Mouse (Mus musculus): ENCODE data around the gene Ttc12. TPM values are rescaled to one million over a fixed set of nuclear protein-coding genes. Genes with fewer than 3 reads are reported as not detected.

Ttc12 gene
- polyA plus RNA-seq, 1 experiment from 2014 or later, result 0.16 TPM

- no peaks in the 10 kb centered on the region for H3K9me3 ChIP-seq (replicated peaks)
- H3K27me3 ChIP-seq, result no peaks in the 10 kb centered on the region
- no peaks in the 10 kb centered on the region for H3K4me1 ChIP-seq (replicated peaks)
- DNase-seq (no peak), ATAC-seq (ENCODE audit: low read depth) (no peak)
- H3K9ac ChIP-seq, result no peak overlapping the region
- H3K27ac ChIP-seq, result no peak overlapping the region
- no peak overlapping the region for H3K4me3 ChIP-seq (replicated peaks)
- no peaks in the 10 kb centered on the region for H3K36me3 ChIP-seq
- 39% methylated on average over 3 of the region's 3 CpGs for WGBS (ENCODE audit: insufficient replicate concordance)
- no peak overlapping the region for H3K4me2 ChIP-seq
Measured at GRCm38 (mm10) chr9:49450491-49450890, 35.5 kb downstream of the Ttc12 start.

- no peak overlapping the region for H3K9ac ChIP-seq
- ATAC-seq (ENCODE audit: low read depth), result no peak
- 52% methylated on average over 3 of the region's 3 CpGs for WGBS (ENCODE audit: insufficient replicate concordance)
Measured at GRCm38 (mm10) chr9:49442621-49443020, 43.4 kb downstream of the Ttc12 start.

GRCm38 (mm10) chr9:49427478-49427877 is 58.5 kb downstream of the Ttc12 start:
- ATAC-seq (ENCODE audit: low read depth) (no peak), DNase-seq (no peak)
- no peaks in the 10 kb centered on the region for H3K27me3 ChIP-seq
- H3K9ac ChIP-seq, result no peak overlapping the region
- no peak overlapping the region for H3K4me2 ChIP-seq
- H3K4me1 ChIP-seq (replicated peaks), result no peaks in the 10 kb centered on the region
- H3K36me3 ChIP-seq, result no peaks in the 10 kb centered on the region
- H3K4me3 ChIP-seq (replicated peaks), result no peak overlapping the region
- no peaks in the 10 kb centered on the region for H3K9me3 ChIP-seq (replicated peaks)
- no peak overlapping the region for H3K27ac ChIP-seq
- 41% methylated on average over 5 of the region's 5 CpGs for WGBS (ENCODE audit: insufficient replicate concordance)

More at GRCm38 (mm10) chr9:49442621-49443020, 43.4 kb downstream of the Ttc12 start:
- H3K4me1 ChIP-seq (replicated peaks), result no peaks in the 10 kb centered on the region
- no peaks in the 10 kb centered on the region for H3K9me3 ChIP-seq (replicated peaks)
- no peak overlapping the region for H3K27ac ChIP-seq
- no peak overlapping the region for H3K4me2 ChIP-seq
- H3K27me3 ChIP-seq, result no peaks in the 10 kb centered on the region
- no peak for DNase-seq
- no peaks in the 10 kb centered on the region for H3K36me3 ChIP-seq
- no peak overlapping the region for H3K4me3 ChIP-seq (replicated peaks)

GRCm38 (mm10) chr9:49426921-49427320 is 59.1 kb downstream of the Ttc12 start, which contains the start of gene Ankk1:
Gene Ankk1 (minus strand): TSS chr9:49427021.
- Histone ChIP-seq H3K9ac (no peak within 1 kb of the TSS), H3K36me3 (no peaks in the 10 kb centered on the region), H3K27ac (no peak within 1 kb of the TSS), H3K9me3 (replicated peaks) (no peaks in the 10 kb centered on the region), H3K4me1 (replicated peaks) (no peaks in the 10 kb centered on the region), H3K4me2 (no peak within 1 kb of the TSS), H3K27me3 (no peaks in the 10 kb centered on the region), H3K4me3 (replicated peaks) (no peak within 1 kb of the TSS)
- WGBS (ENCODE audit: insufficient replicate concordance), result 48% methylated on average over 7 of the region's 7 CpGs
- ATAC-seq (ENCODE audit: low read depth) (no peak), DNase-seq (no peak)

GRCm38 (mm10) chr9:49425585-49425984 is 60.4 kb downstream of the Ttc12 start:
- Histone ChIP-seq H3K9ac (no peak overlapping the region), H3K27ac (no peak overlapping the region), H3K4me3 (replicated peaks) (no peak overlapping the region), H3K4me1 (replicated peaks) (no peaks in the 10 kb centered on the region), H3K9me3 (replicated peaks) (no peaks in the 10 kb centered on the region), H3K36me3 (no peaks in the 10 kb centered on the region), H3K27me3 (no peaks in the 10 kb centered on the region), H3K4me2 (no peak overlapping the region)
- DNase-seq (no peak), ATAC-seq (ENCODE audit: low read depth) (no peak)
- 75% methylated on average over 1 of the region's 1 CpGs for WGBS (ENCODE audit: insufficient replicate concordance)

GRCm38 (mm10) chr9:49423866-49424265 is 62.2 kb downstream of the Ttc12 start:
- ATAC-seq (ENCODE audit: low read depth) (no peak), DNase-seq (no peak)
- Histone ChIP-seq H3K9me3 (replicated peaks) (no peaks in the 10 kb centered on the region), H3K9ac (no peak overlapping the region), H3K4me2 (no peak overlapping the region), H3K27ac (no peak overlapping the region), H3K4me3 (replicated peaks) (no peak overlapping the region), H3K27me3 (no peaks in the 10 kb centered on the region), H3K36me3 (no peaks in the 10 kb centered on the region), H3K4me1 (replicated peaks) (no peaks in the 10 kb centered on the region)
- 71% methylated on average over 5 of the region's 5 CpGs for WGBS (ENCODE audit: insufficient replicate concordance)

GRCm38 (mm10) chr9:49410621-49411020 is 75.4 kb downstream of the Ttc12 start:
- no peak overlapping the region for H3K4me3 ChIP-seq (replicated peaks)
- H3K9me3 ChIP-seq (replicated peaks), result no peaks in the 10 kb centered on the region
- H3K27ac ChIP-seq, result no peak overlapping the region
- WGBS (ENCODE audit: insufficient replicate concordance), result 54% methylated on average over 5 of the region's 5 CpGs
- no peak for DNase-seq
- H3K4me2 ChIP-seq, result no peak overlapping the region
- no peaks in the 10 kb centered on the region for H3K36me3 ChIP-seq
- no peak for ATAC-seq (ENCODE audit: low read depth)
- no peaks in the 10 kb centered on the region for H3K27me3 ChIP-seq
- H3K9ac ChIP-seq, result no peak overlapping the region
- H3K4me1 ChIP-seq (replicated peaks), result no peaks in the 10 kb centered on the region

GRCm38 (mm10) chr9:49407028-49407427 is 79.0 kb downstream of the Ttc12 start:
- WGBS (ENCODE audit: insufficient replicate concordance), result 75% methylated on average over 5 of the region's 5 CpGs
- H3K4me1 ChIP-seq (replicated peaks), result no peaks in the 10 kb centered on the region
- no peak overlapping the region for H3K4me3 ChIP-seq (replicated peaks)
- ATAC-seq (ENCODE audit: low read depth) (no peak), DNase-seq (no peak)
- H3K27me3 ChIP-seq, result no peaks in the 10 kb centered on the region
- no peak overlapping the region for H3K4me2 ChIP-seq
- H3K36me3 ChIP-seq, result no peaks in the 10 kb centered on the region
- no peak overlapping the region for H3K27ac ChIP-seq
- no peaks in the 10 kb centered on the region for H3K9me3 ChIP-seq (replicated peaks)
- no peak overlapping the region for H3K9ac ChIP-seq

GRCm38 (mm10) chr9:49403711-49404110 is 82.3 kb downstream of the Ttc12 start:
- no peak overlapping the region for H3K27ac ChIP-seq
- no peaks in the 10 kb centered on the region for H3K4me1 ChIP-seq (replicated peaks)
- 43% methylated on average over 2 of the region's 2 CpGs for WGBS (ENCODE audit: insufficient replicate concordance)
- H3K36me3 ChIP-seq, result no peaks in the 10 kb centered on the region
- DNase-seq (no peak), ATAC-seq (ENCODE audit: low read depth) (no peak)
- H3K27me3 ChIP-seq, result no peaks in the 10 kb centered on the region
- H3K9ac ChIP-seq, result no peak overlapping the region
- no peaks in the 10 kb centered on the region for H3K9me3 ChIP-seq (replicated peaks)
- H3K4me3 ChIP-seq (replicated peaks), result no peak overlapping the region
- no peak overlapping the region for H3K4me2 ChIP-seq

GRCm38 (mm10) chr9:49396006-49396405 is 90.0 kb downstream of the Ttc12 start:
- Histone ChIP-seq H3K4me3 (replicated peaks) (no peak overlapping the region), H3K36me3 (no peaks in the 10 kb centered on the region), H3K9me3 (replicated peaks) (no peaks in the 10 kb centered on the region), H3K9ac (no peak overlapping the region), H3K27me3 (no peaks in the 10 kb centered on the region), H3K4me2 (no peak overlapping the region), H3K27ac (no peak overlapping the region), H3K4me1 (replicated peaks) (no peaks in the 10 kb centered on the region)
- DNase-seq (no peak), ATAC-seq (ENCODE audit: low read depth) (no peak)

- Histone ChIP-seq H3K27ac (no peak overlapping the region), H3K9ac (no peak overlapping the region), H3K36me3 (no peaks in the 10 kb centered on the region), H3K27me3 (no peaks in the 10 kb centered on the region), H3K4me1 (replicated peaks) (no peaks in the 10 kb centered on the region), H3K4me3 (replicated peaks) (no peak overlapping the region), H3K9me3 (replicated peaks) (no peaks in the 10 kb centered on the region), H3K4me2 (no peak overlapping the region)
- DNase-seq (no peak), ATAC-seq (ENCODE audit: low read depth) (no peak)
- WGBS (ENCODE audit: insufficient replicate concordance), result 17% methylated on average over 2 of the region's 2 CpGs
Measured at GRCm38 (mm10) chr9:49392242-49392641, 93.8 kb downstream of the Ttc12 start.
